Mouse (Mus musculus) layer of hippocampus, adult 11-12 months (tissue): ENCODE measurements at regions not wholly inside any gene's neighbourhood (a gene's known extent, or its start where the extent isn't known, plus 50 kb on each side); places are given as distances from the start of the nearest gene placed in this dataset.
"Not testable (repeated sequence)": the region's sequence is repeated elsewhere in the genome, so short reads cannot be mapped to it uniquely, and the experiment has no call there.

Experiments used
- DNase-seq: peaks from one replicate; pipeline ENCODE4 v3.0.0; 2022; ENCODE audit warnings: low spot score

DNA sequence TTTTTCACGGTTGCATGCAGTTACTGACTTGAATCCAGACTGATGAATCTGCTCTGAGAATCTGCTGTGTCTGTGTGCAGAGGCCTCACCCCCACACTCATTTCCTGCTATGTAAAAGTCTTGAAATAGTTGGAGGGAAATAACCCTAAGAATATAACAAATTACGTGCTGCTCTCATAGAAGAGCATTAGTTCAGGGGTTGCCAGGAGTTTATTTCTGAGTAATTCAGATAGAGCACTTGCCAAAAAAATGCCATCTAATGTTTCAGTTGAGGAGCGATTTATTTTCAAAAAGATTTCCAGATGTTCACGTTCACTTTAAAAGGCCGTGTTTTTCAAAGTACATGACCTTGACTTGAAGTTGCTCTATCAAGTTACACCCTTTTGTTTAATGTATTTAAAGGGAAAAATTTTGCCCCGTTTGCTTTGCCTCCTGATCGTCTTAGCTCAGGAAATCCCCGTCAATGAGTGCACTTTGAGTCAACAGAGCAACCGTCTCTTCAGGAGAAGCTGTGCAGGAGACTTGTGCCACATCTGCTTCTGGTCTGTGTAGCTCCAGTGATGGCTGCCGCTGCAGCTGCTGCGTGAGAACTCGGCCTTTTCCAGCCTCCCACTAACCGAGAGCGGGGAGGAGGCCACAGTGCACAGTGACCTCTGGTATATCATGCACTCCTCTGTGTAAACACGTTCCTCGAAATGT, 50.9 kb upstream of the Sec61g start:
- no peak for DNase-seq

GRCm38 (mm10) chr11:16561727-16562126, 53.4 kb upstream of the Sec61g start:
- DNase-seq: no peak

DNA sequence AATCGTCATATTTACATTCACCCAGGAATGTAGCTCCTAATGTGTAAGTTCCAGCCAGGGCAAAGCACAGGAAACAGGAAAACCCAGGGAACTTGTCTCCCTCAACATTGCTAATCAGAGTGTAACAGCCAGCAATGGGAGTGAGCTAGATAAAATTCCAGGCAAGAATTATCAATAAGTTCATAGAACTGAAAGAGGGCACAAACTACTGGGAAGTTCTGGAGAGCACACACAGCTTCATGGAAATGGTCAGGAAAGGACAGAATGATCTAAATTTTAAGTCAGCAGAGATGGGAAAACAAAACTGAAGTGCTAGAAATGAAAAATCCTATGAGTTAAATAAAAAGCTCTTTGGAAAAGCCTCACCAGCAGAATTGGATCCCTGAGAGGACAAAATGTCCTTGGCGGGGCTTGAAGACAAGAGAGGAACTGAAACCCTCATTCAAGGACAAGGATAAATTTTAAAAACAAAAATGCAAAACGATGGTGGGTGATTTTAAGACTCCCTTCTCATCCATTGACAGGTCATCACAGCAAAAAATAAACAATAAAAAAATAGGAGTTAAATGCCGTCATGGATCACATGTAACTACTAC, 80.9 kb upstream of the Sec61g start:
- DNase-seq: no peak

DNA sequence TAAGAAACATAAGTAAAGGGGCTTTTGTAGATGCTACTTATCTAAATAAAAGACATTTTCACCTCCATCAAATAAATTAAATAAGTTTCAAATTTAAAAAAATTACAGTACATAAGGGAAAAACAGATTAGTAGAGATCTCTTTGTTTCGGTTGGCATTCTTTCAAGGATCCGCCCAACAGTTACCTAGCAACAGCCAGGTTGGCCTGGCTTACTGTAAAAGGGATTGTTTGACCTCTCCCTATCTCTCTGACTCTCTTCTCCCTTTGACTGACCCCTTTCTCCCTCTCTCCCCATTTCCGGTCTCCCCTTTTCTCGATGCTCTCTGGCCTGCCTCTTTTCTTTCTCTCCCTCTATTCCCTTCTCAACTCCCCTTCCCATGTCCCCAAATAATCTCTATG, 82.3 kb upstream of the Sec61g start:
- DNase-seq: no peak

DNA sequence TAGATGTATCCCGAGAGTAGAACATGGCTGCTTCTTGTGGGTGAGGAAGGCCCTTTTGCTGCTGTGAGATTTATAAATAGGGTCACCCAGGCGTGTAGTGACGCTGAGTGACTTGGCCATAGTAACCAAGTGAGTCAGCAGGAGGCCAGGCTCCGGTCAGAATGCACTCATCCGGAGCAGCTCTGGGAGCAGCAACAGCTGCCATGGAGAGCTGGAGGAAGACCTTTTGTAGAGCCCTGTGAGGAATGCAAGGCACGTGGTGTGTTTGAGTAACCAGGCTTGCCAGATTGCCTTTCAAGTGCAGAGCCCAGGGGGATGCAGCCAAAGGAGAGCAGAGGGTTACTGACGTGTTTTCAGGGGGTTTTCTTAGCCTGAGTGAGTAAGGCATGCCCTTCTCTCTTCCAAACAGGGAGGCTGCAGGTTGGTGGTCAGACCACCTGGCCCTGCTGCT, 83.2 kb upstream of the Sec61g start:
- peak; percentile 48 for DNase-seq

- DNase-seq: no peak
These were observed 83.7 kb upstream of the Sec61g start for GRCm38 (mm10) chr11:16592006-16592405.

- DNase-seq: no peak
These were observed 84.5 kb upstream of the Sec61g start for GRCm38 (mm10) chr11:16592766-16593165.

GRCm38 (mm10) chr11:16594832-16595231, 86.5 kb upstream of the Sec61g start:
- DNase-seq: no peak

DNA sequence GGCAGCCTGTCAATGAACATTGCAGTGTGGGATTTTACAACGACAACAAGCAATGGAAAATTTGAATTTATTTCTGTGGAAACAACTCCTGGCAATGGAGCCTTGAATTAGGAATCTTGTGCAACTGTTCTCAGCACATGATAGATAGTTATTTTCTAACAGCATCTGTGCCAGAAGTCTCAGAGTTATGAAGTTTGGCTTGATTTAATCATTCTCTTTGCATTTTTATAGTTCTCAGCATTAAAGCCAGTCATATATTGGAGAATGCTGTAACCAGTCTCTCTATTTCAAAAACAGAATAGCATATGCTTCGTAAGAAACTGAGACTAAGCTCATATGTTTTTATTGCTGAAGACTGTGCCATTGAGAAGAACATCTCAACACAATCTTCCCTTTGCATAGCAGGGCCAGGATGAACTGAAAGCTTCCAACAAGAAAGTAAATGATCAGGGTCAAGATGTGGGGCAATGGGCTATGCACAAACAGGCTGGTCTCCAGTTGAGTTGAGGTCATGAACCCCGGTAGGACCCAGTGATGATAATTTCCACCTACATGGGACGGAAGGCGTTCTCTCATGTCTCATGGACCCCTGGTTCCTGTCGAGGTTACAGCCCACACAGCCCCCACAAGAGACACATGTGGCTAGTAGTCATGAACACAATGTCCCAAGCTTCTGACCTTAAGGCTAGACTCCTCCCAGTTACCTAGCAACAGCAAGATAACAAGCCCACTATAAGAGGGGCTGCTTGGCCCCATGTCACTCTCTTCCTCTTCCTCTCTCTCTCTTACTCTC, 89.0 kb upstream of the Sec61g start:
- DNase-seq: no peak

DNA sequence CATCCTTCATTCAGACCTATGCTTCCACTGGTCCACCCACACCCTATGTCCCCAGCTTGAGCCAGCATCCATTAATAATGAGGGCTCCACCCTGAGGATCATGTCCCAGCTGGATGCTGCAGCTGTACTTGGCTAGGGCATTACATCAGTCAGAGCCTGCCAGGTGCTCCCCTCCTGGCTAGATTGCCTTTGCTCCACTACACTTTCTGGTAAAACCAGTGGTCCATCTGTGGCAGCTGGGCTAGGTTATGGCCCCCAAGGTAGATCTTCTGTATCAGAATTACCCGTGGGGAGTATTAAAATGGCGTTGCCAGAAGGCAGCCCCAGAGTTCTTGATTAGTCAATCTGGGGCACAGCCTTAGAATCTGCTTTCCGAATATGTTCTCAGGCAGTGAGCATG, 94.7 kb upstream of the Sec61g start:
- DNase-seq: no peak

DNA sequence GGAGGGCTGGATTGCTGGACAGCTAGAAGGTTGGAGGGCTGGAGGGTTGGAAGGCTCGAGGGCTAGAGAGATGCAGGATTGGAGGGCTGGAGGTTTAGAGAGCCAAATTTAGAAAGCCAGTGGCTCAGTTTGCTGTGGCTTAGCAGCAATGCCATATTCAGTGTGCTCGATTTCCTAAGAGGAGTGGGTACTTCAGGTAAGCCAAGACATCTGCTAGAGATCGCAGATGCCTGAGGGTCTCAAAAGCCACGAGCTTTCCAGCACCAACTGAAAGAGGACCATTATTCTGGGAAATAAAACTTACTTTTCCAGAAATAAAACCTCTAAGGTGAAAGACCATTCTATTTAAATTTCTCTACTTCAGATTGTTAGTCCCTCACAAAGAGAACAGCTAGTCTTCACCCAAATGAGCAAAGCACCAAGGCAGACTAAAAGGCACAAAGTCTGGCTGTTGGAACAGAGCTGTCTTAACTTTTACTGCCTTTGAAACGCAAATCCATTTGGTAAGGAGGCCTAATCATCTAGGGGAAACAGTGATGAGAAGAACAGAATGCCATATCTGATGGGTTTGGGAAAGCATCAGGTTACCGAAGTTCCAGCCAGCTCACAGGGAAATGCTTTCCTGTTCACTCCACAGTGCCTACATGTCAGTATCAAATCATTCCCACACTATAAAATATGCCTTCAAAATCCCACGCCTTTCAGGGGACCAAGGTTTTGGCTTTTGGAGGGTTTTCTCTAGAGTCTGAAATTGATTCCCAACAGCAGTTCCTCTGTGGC, 98.3 kb upstream of the Sec61g start:
- no peak for DNase-seq

GRCm38 (mm10) chr11:16607900-16608422, 99.7 kb upstream of the Sec61g start:
- DNase-seq: not testable (repeated sequence)

GRCm38 (mm10) chr11:16611741-16612140, 103.5 kb upstream of the Sec61g start:
- no peak for DNase-seq

- no peak for DNase-seq
These were observed 104.2 kb upstream of the Sec61g start for GRCm38 (mm10) chr11:16612524-16612923.

DNA sequence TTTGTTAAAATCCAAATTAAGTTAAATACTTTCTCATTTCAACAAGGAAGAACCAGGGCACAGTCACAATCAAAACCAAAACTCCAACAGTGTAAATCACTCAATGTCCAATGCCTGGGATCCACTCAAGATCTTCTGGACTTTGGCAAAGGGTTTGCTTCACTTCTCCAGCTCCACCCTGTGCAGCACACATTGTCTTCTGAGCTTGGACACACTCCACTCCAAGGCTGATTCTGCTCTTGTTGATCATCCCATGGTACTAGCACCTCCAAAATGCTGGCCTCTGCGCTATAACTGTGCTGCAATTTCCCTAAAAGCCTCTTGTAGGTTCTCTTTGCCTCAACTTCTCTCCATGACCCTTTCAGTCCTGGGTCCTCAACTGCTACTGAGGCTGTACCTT, 111.5 kb upstream of the Sec61g start:
- DNase-seq: no peak

DNA sequence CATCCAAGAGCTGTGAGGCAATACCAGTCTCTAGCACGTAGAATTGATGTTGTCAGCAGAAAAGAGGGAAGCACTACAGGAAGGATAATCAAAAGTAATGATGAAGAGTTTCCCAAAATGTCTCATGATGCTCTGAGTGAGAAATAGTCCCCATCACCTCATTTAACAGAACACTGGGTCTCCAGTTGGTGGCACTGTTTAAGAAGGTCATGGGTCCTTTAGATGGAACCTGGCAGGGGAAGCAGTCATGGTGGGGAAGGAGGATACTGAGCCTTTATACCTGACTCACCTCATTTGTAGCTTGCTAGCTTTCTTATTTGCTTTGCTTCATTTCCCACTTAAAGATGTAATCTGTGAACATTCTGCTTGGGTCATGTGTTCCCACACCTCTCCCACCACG, 115.4 kb upstream of the Sec61g start:
- DNase-seq: no peak

- DNase-seq: no peak
These were observed 119.2 kb upstream of the Sec61g start for GRCm38 (mm10) chr11:16627294-16628085.

DNA sequence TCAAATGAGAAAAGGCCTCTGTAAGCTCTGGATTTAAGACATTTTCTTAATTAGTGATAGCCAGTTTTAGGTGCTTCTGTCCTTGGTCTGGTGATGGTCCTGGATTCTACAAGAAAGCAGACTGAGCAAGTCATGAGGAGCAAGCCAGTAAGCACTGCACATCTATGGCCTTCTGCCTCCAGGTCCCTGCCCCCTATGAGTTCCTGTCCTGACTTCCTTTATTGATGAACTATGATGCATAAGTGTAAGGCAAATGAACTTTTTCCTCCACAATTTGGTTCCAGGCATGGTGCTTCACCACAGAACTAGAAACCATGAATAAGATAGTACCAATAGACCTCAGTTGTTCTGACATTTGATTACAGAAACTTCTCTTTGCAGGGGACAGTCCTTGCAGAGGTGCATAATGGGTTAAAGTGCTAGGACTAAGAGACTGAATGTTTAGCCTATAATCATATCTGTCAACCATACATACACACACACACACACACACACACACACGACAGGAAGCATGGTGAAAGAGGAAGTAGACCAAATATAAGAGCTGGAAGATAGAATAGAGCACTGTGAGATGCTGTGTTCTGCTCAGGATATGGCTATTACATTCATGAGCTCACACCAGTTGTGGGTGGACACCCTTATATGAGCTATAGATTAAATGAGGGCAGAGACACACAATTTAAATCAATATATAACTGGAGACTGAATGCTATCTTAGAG, 121.3 kb upstream of the Sec61g start:
- no peak for DNase-seq

- not testable (repeated sequence) for DNase-seq
These were observed 116.2 kb upstream of the Egfr start for GRCm38 (mm10) chr11:16635796-16636195.

GRCm38 (mm10) chr11:16637679-16638078, 114.3 kb upstream of the Egfr start:
- DNase-seq: no peak

- DNase-seq: no peak
These were observed 113.7 kb upstream of the Egfr start for GRCm38 (mm10) chr11:16638349-16638748.
